Mouse (Mus musculus): ENCODE data around the gene Gm10338.
"Not testable (repeated sequence)": the region's sequence is repeated elsewhere in the genome, so short reads cannot be mapped to it uniquely, and the experiment has no call there.

Gene Gm10338

DNA sequence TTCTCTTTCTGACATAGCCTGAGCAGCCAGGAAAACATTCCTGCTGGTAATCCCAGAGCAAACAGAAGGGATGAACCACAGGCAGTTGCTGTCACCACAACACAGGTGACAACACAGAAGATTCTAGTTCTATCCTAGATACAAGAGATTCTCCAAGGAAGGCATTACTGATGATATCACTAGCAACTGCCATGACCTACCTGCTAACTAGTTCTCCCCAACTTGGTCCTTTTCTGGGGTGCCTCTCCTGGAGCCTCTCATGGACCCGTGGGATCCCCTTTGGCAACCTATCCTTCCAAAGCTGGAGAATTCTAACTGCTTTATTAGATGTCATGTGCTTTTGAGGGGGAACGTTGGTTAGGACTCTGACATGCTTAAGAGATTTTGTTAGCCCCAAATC, at the start of gene Gm10338:
Gene Gm10338 (minus strand): TSS at position 101 of the 400 bp plus-strand sequence.
- DNase-seq, result not testable (repeated sequence)

DNA sequence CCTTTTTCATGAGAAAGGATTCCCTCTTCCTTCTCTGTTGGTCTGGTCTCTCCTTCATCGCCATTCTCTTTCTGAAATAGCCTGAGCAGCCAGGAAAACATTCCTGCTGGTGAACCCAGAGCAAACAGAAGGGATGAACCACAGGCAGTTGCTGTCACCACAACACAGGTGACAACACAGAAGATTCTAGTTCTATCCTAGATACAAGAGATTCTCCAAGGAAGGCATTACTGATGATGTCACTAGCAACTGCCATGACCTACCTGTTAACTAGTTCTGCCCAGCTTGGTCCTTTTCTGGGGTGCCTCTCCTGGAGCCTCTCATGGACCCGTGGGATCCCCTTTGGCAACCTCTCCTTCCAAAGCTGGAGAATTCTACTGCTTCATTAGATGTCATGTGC, 48.5 kb upstream of the Gm10338 start, which contains the start of gene Gm10128:
Gene Gm10128 (minus strand): TSS at position 101 of the 400 bp plus-strand sequence.
- DNase-seq, result not testable (repeated sequence)

DNA sequence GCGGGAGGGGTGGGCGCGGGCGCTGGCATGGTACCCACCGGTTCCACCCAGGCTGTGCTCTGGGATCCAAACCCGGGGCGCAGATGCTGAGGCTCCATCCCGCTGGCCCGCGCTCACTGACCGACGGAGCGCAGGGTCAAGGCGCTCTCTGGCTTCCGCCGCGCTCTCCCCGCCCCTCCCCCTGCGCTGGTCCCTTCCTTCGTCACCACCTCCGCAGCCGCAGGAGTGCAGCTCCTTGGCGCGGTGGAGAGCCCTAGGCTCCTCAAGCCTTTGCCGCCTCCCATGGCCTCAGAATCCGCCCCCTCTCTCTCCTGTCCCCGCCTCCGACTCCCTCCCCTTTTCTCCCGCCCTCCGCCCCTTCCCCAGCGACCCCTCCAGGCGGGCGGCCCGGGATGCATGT, 27.0 kb downstream of the Gm10338 start, which contains the start of gene Gm3558:
Gene Gm3558 (minus strand): TSS at position 185 of the 400 bp plus-strand sequence.
- DNase-seq, result not testable (repeated sequence)

DNA sequence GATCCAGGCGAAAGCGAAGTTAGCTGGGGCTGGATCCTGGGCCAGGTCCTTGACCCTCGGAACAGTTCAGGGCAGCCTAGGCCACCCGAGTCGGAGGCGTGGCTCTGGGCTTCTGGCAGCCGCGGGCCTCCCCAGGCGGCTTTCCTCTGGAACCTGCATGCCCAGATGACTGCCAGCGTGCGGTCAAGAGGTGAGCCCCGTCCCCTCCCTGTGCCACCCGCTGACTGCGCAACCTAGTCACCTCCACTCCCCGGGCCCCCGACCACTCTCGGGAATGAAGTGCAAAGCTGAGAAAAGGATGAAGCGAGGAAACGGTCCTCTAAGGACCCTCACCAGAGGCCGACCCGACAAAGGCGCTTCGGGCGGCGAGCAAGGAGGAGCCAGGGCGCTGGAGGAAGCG, 27.5 kb downstream of the Gm10338 start:
- not testable (repeated sequence) for DNase-seq

DNA sequence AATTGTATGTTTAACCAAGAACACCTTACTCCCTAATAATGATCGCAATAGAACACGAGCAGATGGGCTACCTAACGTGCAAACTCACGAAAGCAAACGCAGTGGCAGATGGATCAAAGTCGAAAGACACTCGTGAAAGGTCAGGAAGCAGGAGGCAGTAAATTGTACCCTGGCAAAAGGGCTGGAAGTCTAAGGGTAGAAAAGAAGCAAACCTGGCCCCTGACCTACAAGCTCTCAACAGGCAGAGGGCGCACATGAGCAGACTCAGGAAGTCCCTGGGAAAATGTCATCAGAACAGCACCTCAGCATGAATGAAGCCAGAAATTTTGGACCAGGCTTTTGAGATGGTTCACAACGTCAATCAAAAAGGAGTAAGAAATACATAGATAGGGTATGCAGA, 28.1 kb downstream of the Gm10338 start:
- DNase-seq, result peak; percentile 56
